Mouse (Mus musculus): ENCODE data around the gene Cox14. TPM values are rescaled to one million over a fixed set of nuclear protein-coding genes. Genes with fewer than 3 reads are reported as not detected.
"Not testable (repeated sequence)": the region's sequence is repeated elsewhere in the genome, so short reads cannot be mapped to it uniquely, and the experiment has no call there.

Gene Cox14
- polyA plus RNA-seq, 1 experiment from 2014 or later: 67.5 TPM

GRCm38 (mm10) chr15:99771004-99771500 lies 45.6 kb downstream of the Cox14 start:
- H3K36me3 ChIP-seq (replicated peaks): no peaks in the 10 kb centered on the region
- WGBS (ENCODE audit: insufficient replicate concordance): 7% methylated on average over 5 of the region's 5 CpGs
- no peak for ATAC-seq (ENCODE audit: insufficient read depth)
- no peaks in the 10 kb centered on the region for H3K9me3 ChIP-seq (replicated peaks)
- no peak overlapping the region for H3K27ac ChIP-seq (replicated peaks)
- peaks cover 12% of the 10 kb centered on the region; the same call in 1 of the 2 replicates for H3K27me3 ChIP-seq
- peak overlapping the region; percentile 94 for H3K4me2 ChIP-seq
- peak overlapping the region; percentile 50; the same call in 1 of the 2 replicates for H3K9ac ChIP-seq
- peaks cover 22% of the 10 kb centered on the region for H3K4me1 ChIP-seq (replicated peaks)
- peak overlapping the region; percentile 67 for H3K4me3 ChIP-seq (replicated peaks)

- peak overlapping the region; percentile 67 for H3K4me3 ChIP-seq (replicated peaks)
- no peaks in the 10 kb centered on the region for H3K36me3 ChIP-seq (replicated peaks)
- H3K9me3 ChIP-seq (replicated peaks): no peaks in the 10 kb centered on the region
- H3K4me1 ChIP-seq (replicated peaks): peaks cover 22% of the 10 kb centered on the region
- peaks cover 12% of the 10 kb centered on the region; the same call in 1 of the 2 replicates for H3K27me3 ChIP-seq
- 2% methylated on average over 58 of the region's 59 CpGs for WGBS (ENCODE audit: insufficient replicate concordance)
- peak overlapping the region; percentile 50 for H3K9ac ChIP-seq
- H3K27ac ChIP-seq (replicated peaks): peak overlapping the region; percentile 41; the same call in 1 of the 2 replicates
- peak overlapping the region; percentile 94 for H3K4me2 ChIP-seq
- peak; percentile 38 for ATAC-seq (ENCODE audit: insufficient read depth)
Observed at GRCm38 (mm10) chr15:99771601-99772276, 46.3 kb downstream of the Cox14 start.

- Histone ChIP-seq H3K27me3 (peaks cover 12% of the 10 kb centered on the region; the same call in 1 of the 2 replicates), H3K27ac (replicated peaks) (peak overlapping the region; percentile 41; the same call in 1 of the 2 replicates), H3K9me3 (replicated peaks) (no peaks in the 10 kb centered on the region), H3K36me3 (replicated peaks) (no peaks in the 10 kb centered on the region), H3K4me3 (replicated peaks) (peak overlapping the region; percentile 67), H3K4me2 (peak overlapping the region; percentile 94), H3K9ac (peak overlapping the region; percentile 50), H3K4me1 (replicated peaks) (peaks cover 22% of the 10 kb centered on the region)
- ATAC-seq (ENCODE audit: insufficient read depth): peak; percentile 88
- under 1% methylated on average over 41 of the region's 41 CpGs for WGBS (ENCODE audit: insufficient replicate concordance)
Observed at GRCm38 (mm10) chr15:99772277-99772880, 47.0 kb downstream of the Cox14 start.

GRCm38 (mm10) chr15:99772881-99772924 lies 47.3 kb downstream of the Cox14 start, which contains the start of gene Cers5:
Gene Cers5, minus strand, starts transcription at chr15:99772885.
- Histone ChIP-seq H3K4me2 (peak within 1 kb of the TSS; percentile 94), H3K27ac (replicated peaks) (peak within 1 kb of the TSS; percentile 41; the same call in 1 of the 2 replicates), H3K27me3 (peaks cover 12% of the 10 kb centered on the region; the same call in 1 of the 2 replicates), H3K9ac (peak within 1 kb of the TSS; percentile 50), H3K4me1 (replicated peaks) (peaks cover 19% of the 10 kb centered on the region), H3K4me3 (replicated peaks) (peak within 1 kb of the TSS; percentile 67)
- H3K9me3 ChIP-seq (replicated peaks); H3K36me3 ChIP-seq (replicated peaks); ATAC-seq (ENCODE audit: insufficient read depth): not testable (repeated sequence)

GRCm38 (mm10) chr15:99772925-99773324 lies 47.5 kb downstream of the Cox14 start:
- no peak overlapping the region for H3K27ac ChIP-seq (replicated peaks)
- H3K4me3 ChIP-seq (replicated peaks): peak overlapping the region; percentile 67; the same call in 1 of the 2 replicates
- no peak for ATAC-seq (ENCODE audit: insufficient read depth)
- no peaks in the 10 kb centered on the region for H3K9me3 ChIP-seq (replicated peaks)
- peaks cover 17% of the 10 kb centered on the region for H3K4me1 ChIP-seq (replicated peaks)
- H3K27me3 ChIP-seq: peaks cover 12% of the 10 kb centered on the region; the same call in 1 of the 2 replicates
- H3K36me3 ChIP-seq (replicated peaks): no peaks in the 10 kb centered on the region
- H3K4me2 ChIP-seq: no peak overlapping the region
- H3K9ac ChIP-seq: no peak overlapping the region
- 60% methylated on average over 3 of the region's 3 CpGs for WGBS (ENCODE audit: insufficient replicate concordance)

Other genes with a start within 250 kb of the Cox14 start
- gene Faim2, start 197.5 kb upstream of the Cox14 start, polyA plus RNA-seq (2015; fragmentation: Nextera tagmentation; extraction: Ambion mirVana): 0.05 and 0.13 TPM in 2 replicates
- gene Aqp2, start 146.6 kb upstream of the Cox14 start, polyA plus RNA-seq (2015; fragmentation: Nextera tagmentation; extraction: Ambion mirVana): not detected in 2 replicates
- 0.06 TPM in 1 of 2 replicates, not detected in the other for gene Aqp5, start 134.8 kb upstream of the Cox14 start, polyA plus RNA-seq (2015; fragmentation: Nextera tagmentation; extraction: Ambion mirVana)
- not detected in 2 replicates for gene Aqp6, start 124.2 kb upstream of the Cox14 start, polyA plus RNA-seq (2015; fragmentation: Nextera tagmentation; extraction: Ambion mirVana)
- 66.2 and 66.3 TPM in 2 replicates for gene Racgap1, start 74.0 kb upstream of the Cox14 start, polyA plus RNA-seq (2015; fragmentation: Nextera tagmentation; extraction: Ambion mirVana)
- 0.28 and 0.45 TPM in 2 replicates for gene Asic1, start 55.2 kb upstream of the Cox14 start, polyA plus RNA-seq (2015; fragmentation: Nextera tagmentation; extraction: Ambion mirVana)
- 5.3 and 5.7 TPM in 2 replicates for gene Smarcd1, start 23.5 kb upstream of the Cox14 start, polyA plus RNA-seq (2015; fragmentation: Nextera tagmentation; extraction: Ambion mirVana)
- not detected in 2 replicates for gene Gm17349, start 20.1 kb upstream of the Cox14 start, polyA plus RNA-seq (2015; fragmentation: Nextera tagmentation; extraction: Ambion mirVana)
- gene Gpd1, start 8.1 kb upstream of the Cox14 start, polyA plus RNA-seq (2015; fragmentation: Nextera tagmentation; extraction: Ambion mirVana): 26.7 and 33.3 TPM in 2 replicates
- gene Cers5, start 47.3 kb downstream of the Cox14 start, polyA plus RNA-seq (2015; fragmentation: Nextera tagmentation; extraction: Ambion mirVana): 8.1 and 9.5 TPM in 2 replicates
- 10.0 and 10.3 TPM in 2 replicates for gene Lima1, start 149.8 kb downstream of the Cox14 start, polyA plus RNA-seq (2015; fragmentation: Nextera tagmentation; extraction: Ambion mirVana)
- gene Fam186a, start 241.4 kb downstream of the Cox14 start, polyA plus RNA-seq (2015; fragmentation: Nextera tagmentation; extraction: Ambion mirVana): not detected in 2 replicates
- 15.0 and 15.9 TPM in 2 replicates for gene Larp4, start 244.4 kb downstream of the Cox14 start, polyA plus RNA-seq (2015; fragmentation: Nextera tagmentation; extraction: Ambion mirVana)